Mouse (Mus musculus) limb, embryonic 13.5 days (tissue): ENCODE data around the gene Dpf1. TPM values are rescaled to one million over a fixed set of nuclear protein-coding genes. Genes with fewer than 3 reads are reported as not detected.

Experiments used
- ATAC-seq: fragments of 200-750 bp; cut with Nextera tagmentation; 2 replicates; pipeline ENCODE4 v1.8.0; 2017; ENCODE audit warnings: low read depth, moderate number of reproducible peaks, moderate TSS enrichment; ENCODE audit not compliant: low FRiP score
- H3K27ac ChIP-seq: fragments of 300-500 bp; sonication (generic); 2 replicates; pipeline ENCODE4 v1.5.1; 2015; ENCODE audit warnings: inconsistent platforms, mild to moderate bottlenecking, moderate library complexity
- H3K27me3 ChIP-seq: fragments of 300-500 bp; sonication (generic); 2 replicates; pipeline ENCODE4 v1.6.1; 2015; ENCODE audit warnings: mild to moderate bottlenecking, inconsistent platforms
- H3K36me3 ChIP-seq: fragments of 300-500 bp; sonication (generic); 2 replicates; pipeline ENCODE4 v1.6.1; 2015; ENCODE audit warnings: inconsistent platforms, mild to moderate bottlenecking, moderate library complexity
- H3K4me1 ChIP-seq: fragments of 300-500 bp; sonication (generic); 2 replicates; pipeline ENCODE4 v1.6.1; 2015; ENCODE audit warnings: inconsistent platforms
- H3K4me2 ChIP-seq: fragments of 300-500 bp; sonication (generic); replicated peaks from 2 replicates; pipeline ENCODE4 v1.6.1; 2015; ENCODE audit warnings: inconsistent platforms, mild to moderate bottlenecking, moderate library complexity
- H3K4me3 ChIP-seq: fragments of 300-500 bp; sonication (generic); 2 replicates; pipeline ENCODE4 v1.5.1; 2015; ENCODE audit warnings: moderate library complexity, mild to moderate bottlenecking, inconsistent platforms
- H3K9ac ChIP-seq: fragments of 300-500 bp; sonication (generic); 2 replicates; pipeline ENCODE4 v1.6.1; 2015; ENCODE audit warnings: mild to moderate bottlenecking, inconsistent platforms
- H3K9me3 ChIP-seq: fragments of 300-500 bp; sonication (generic); 2 replicates; pipeline ENCODE4 v1.6.1; 2016; ENCODE audit warnings: inconsistent platforms
- WGBS: fragments of 180-500 bp; shearing (Covaris S2); methylation state at CpG from one replicate; pipeline ENCODE4 v1.1.7; 2015; 5-methylcytosine and 5-hydroxymethylcytosine counted together
- polyA plus RNA-seq: library from polyadenylated mRNA; unstranded; fragments of >200 nt; fragmentation: Nextera tagmentation; extraction: Ambion mirVana; gene quantifications from 2 replicates; pipeline ENCODE4 v1.2.1, GENCODE M21; 2015

Dpf1 gene
- polyA plus RNA-seq, 1 experiment from 2014 or later, result 21.6 TPM

DNA sequence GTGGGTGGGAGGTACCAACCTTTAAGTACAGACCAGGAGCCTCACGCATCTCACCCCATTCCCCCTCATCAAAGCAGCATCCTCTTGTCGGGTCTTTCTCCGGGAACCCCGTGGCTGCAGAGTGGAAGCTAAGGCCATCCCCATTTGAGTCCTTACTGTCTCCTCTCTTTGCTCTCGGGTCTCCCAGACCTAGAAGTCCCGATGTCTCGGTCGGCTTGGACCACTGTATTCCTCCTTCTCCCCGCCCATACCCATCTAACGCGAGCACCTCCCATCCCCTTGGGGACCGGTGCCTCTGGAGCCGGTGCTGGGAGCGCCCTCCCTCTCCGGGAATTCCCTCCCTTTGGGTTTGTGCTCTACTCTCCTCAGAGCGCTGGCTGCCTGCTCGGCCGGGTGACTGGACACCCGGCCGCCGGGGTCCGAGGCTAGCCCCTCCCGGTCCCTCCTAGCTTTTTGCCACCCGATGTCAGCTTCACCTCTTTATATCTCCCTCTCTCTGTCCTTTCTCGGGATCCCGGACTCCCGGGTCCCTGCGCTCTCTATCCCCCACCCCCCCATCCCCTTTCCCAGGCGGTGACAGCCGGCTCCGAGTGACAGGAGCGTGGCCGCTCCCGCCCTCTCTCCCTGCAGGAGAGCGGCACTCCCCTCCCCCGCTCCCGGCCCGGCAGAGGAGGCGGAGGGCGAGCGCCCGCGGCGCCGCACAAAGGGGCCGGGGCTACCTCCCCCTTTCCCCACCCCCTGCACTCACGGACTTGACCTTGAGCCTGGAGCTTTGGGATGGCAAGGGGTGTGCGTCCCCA, 912 bp downstream of the Dpf1 start:
- peak overlapping the region; percentile 70 for H3K9ac ChIP-seq
- H3K4me1 ChIP-seq, result peaks cover 55% of the 10 kb centered on the region
- no peak overlapping the region for H3K27ac ChIP-seq
- peak overlapping the region; percentile 99 for H3K4me2 ChIP-seq
- H3K4me3 ChIP-seq, result peak overlapping the region; percentile 60
- H3K9me3 ChIP-seq, result no peaks in the 10 kb centered on the region
- H3K36me3 ChIP-seq, result no peaks in the 10 kb centered on the region
- under 1% methylated on average over 44 of the region's 48 CpGs for WGBS
- H3K27me3 ChIP-seq, result peaks cover 25% of the 10 kb centered on the region
- no peak for ATAC-seq

GRCm38 (mm10) chr7:29305263-29305988, 1.7 kb downstream of the Dpf1 start:
- peaks cover 25% of the 10 kb centered on the region for H3K27me3 ChIP-seq
- H3K36me3 ChIP-seq, result no peaks in the 10 kb centered on the region
- peak overlapping the region; percentile 99 for H3K4me2 ChIP-seq
- no peak for ATAC-seq
- H3K9me3 ChIP-seq, result no peaks in the 10 kb centered on the region
- peaks cover 63% of the 10 kb centered on the region for H3K4me1 ChIP-seq
- peak overlapping the region; percentile 60 for H3K4me3 ChIP-seq
- peak overlapping the region; percentile 70 for H3K9ac ChIP-seq
- no peak overlapping the region for H3K27ac ChIP-seq
- WGBS, result 28% methylated on average over 9 of the region's 9 CpGs

- Histone ChIP-seq H3K4me1 (peaks cover 64% of the 10 kb centered on the region), H3K27ac (no peak overlapping the region), H3K36me3 (peaks cover under 1% of the 10 kb centered on the region; the same call in 1 of the 2 replicates), H3K4me3 (no peak overlapping the region), H3K27me3 (peaks cover 25% of the 10 kb centered on the region), H3K9ac (no peak overlapping the region), H3K9me3 (no peaks in the 10 kb centered on the region), H3K4me2 (no peak overlapping the region; the same call in 1 of the 2 replicates)
- WGBS, result 49% methylated on average over 7 of the region's 7 CpGs
- ATAC-seq, result no peak
Measured at GRCm38 (mm10) chr7:29306108-29306507, 2.4 kb downstream of the Dpf1 start.

- Histone ChIP-seq H3K36me3 (peaks cover 6% of the 10 kb centered on the region; the same call in 1 of the 2 replicates), H3K27ac (no peak overlapping the region), H3K4me1 (peaks cover 64% of the 10 kb centered on the region), H3K9ac (no peak overlapping the region), H3K4me3 (no peak overlapping the region), H3K27me3 (peaks cover 25% of the 10 kb centered on the region), H3K9me3 (no peaks in the 10 kb centered on the region), H3K4me2 (peak overlapping the region; percentile 95; the same call in 1 of the 2 replicates)
- no peak for ATAC-seq
- WGBS, result 27% methylated on average over 7 of the region's 7 CpGs
Measured at GRCm38 (mm10) chr7:29306619-29307018, 2.9 kb downstream of the Dpf1 start.

- H3K4me1 ChIP-seq, result peaks cover 64% of the 10 kb centered on the region
- H3K9ac ChIP-seq, result peak overlapping the region; percentile 70
- H3K9me3 ChIP-seq, result no peaks in the 10 kb centered on the region
- ATAC-seq, result peak; percentile 72
- no peak overlapping the region for H3K27ac ChIP-seq
- H3K27me3 ChIP-seq, result peaks cover 24% of the 10 kb centered on the region
- 1% methylated on average over 42 of the region's 42 CpGs for WGBS
- peak overlapping the region; percentile 68 for H3K4me3 ChIP-seq
- H3K36me3 ChIP-seq, result peaks cover 11% of the 10 kb centered on the region; the same call in 1 of the 2 replicates
- peak overlapping the region; percentile 95 for H3K4me2 ChIP-seq
Measured at GRCm38 (mm10) chr7:29307350-29308104, 3.8 kb downstream of the Dpf1 start.

GRCm38 (mm10) chr7:29309221-29309721, 5.5 kb downstream of the Dpf1 start:
- ATAC-seq, result peak; percentile 13; the same call in 1 of the 2 replicates

DNA sequence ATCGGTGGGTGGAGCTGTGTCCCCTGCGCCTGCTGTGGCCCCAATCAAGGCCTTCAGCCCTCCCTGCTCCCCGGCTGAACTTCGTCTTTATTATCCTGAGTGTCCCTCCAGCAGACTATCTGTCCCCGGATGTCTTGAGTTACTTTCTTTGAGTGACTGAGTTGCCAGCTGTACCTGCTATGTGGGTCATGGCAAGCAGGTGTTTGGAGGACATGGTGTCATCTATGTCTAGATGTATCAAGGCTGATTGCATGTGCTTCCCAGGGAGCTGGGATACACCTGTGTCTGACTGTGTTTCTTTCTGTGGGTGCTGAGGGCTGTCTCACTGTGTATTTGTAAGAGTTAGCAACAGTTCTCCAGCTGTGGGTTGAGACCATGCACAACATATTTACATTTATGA, 6.0 kb downstream of the Dpf1 start:
- Histone ChIP-seq H3K9ac (peak overlapping the region; percentile 78), H3K27me3 (peaks cover 15% of the 10 kb centered on the region), H3K4me3 (peak overlapping the region; percentile 68), H3K4me1 (peaks cover 73% of the 10 kb centered on the region), H3K27ac (peak overlapping the region; percentile 33; the same call in 1 of the 2 replicates), H3K36me3 (peaks cover 14% of the 10 kb centered on the region; the same call in 1 of the 2 replicates), H3K4me2 (peak overlapping the region; percentile 95), H3K9me3 (no peaks in the 10 kb centered on the region)
- no peak for ATAC-seq
- 4% methylated on average over 5 of the region's 5 CpGs for WGBS

More at GRCm38 (mm10) chr7:29309221-29309721, 5.5 kb downstream of the Dpf1 start:
- Histone ChIP-seq H3K9ac (peak overlapping the region; percentile 78), H3K36me3 (peaks cover 14% of the 10 kb centered on the region; the same call in 1 of the 2 replicates), H3K4me2 (peak overlapping the region; percentile 95), H3K9me3 (no peaks in the 10 kb centered on the region), H3K27me3 (peaks cover 15% of the 10 kb centered on the region), H3K27ac (peak overlapping the region; percentile 33; the same call in 1 of the 2 replicates), H3K4me3 (peak overlapping the region; percentile 68), H3K4me1 (peaks cover 73% of the 10 kb centered on the region)
- 0% methylated on average over 36 of the region's 36 CpGs for WGBS

DNA sequence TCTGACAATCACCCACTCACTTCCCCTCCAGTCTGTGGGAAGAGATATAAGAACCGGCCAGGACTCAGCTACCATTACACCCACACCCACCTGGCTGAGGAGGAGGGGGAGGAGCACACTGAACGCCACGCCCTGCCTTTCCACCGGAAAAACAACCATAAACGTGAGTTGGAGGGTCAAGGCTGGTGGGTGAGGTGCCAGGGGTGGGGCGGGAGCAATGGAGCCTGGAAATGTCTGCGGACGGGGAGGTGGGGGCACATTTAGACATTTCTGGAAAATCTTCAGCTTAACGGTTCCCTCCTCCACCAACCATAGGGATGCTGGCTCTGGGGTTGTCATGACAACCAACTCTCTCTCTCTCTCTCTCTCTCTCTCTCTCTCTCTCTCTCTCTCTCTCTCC, 9.3 kb downstream of the Dpf1 start:
- Histone ChIP-seq H3K4me3 (no peak overlapping the region), H3K9ac (no peak overlapping the region), H3K27me3 (no peaks in the 10 kb centered on the region; the same call in 1 of the 2 replicates), H3K36me3 (peaks cover 14% of the 10 kb centered on the region; the same call in 1 of the 2 replicates), H3K4me1 (peaks cover 80% of the 10 kb centered on the region), H3K27ac (no peak overlapping the region), H3K9me3 (no peaks in the 10 kb centered on the region), H3K4me2 (peak overlapping the region; percentile 38)
- WGBS, result 26% methylated on average over 9 of the region's 9 CpGs
- ATAC-seq, result no peak

- no peak overlapping the region for H3K9ac ChIP-seq
- H3K4me2 ChIP-seq, result peak overlapping the region; percentile 38
- no peaks in the 10 kb centered on the region; the same call in 1 of the 2 replicates for H3K27me3 ChIP-seq
- no peaks in the 10 kb centered on the region for H3K9me3 ChIP-seq
- 42% methylated on average over 9 of the region's 9 CpGs for whole genome bisulfite sequencing
- ATAC-seq, result no peak
- no peak overlapping the region for H3K4me3 ChIP-seq
- peaks cover 80% of the 10 kb centered on the region for H3K4me1 ChIP-seq
- peak overlapping the region; percentile 48; the same call in 1 of the 2 replicates for H3K27ac ChIP-seq
- H3K36me3 ChIP-seq, result peaks cover 14% of the 10 kb centered on the region; the same call in 1 of the 2 replicates
Measured at GRCm38 (mm10) chr7:29313572-29314261, 10.0 kb downstream of the Dpf1 start.

- Histone ChIP-seq H3K27me3 (no peaks in the 10 kb centered on the region), H3K4me2 (no peak overlapping the region), H3K36me3 (peaks cover 14% of the 10 kb centered on the region; the same call in 1 of the 2 replicates), H3K4me1 (peaks cover 80% of the 10 kb centered on the region), H3K27ac (peak overlapping the region; percentile 48), H3K9ac (no peak overlapping the region), H3K4me3 (no peak overlapping the region), H3K9me3 (no peaks in the 10 kb centered on the region)
- 73% methylated on average over 13 of the region's 13 CpGs for WGBS
- no peak for ATAC-seq
Measured at GRCm38 (mm10) chr7:29314844-29315628, 11.3 kb downstream of the Dpf1 start.
